Mouse (Mus musculus) left cerebral cortex, postnatal 25 days (tissue): ENCODE data around the gene Rai14. TPM values are rescaled to one million over a fixed set of nuclear protein-coding genes. Genes with fewer than 3 reads are reported as not detected.
A peak's percentile ranks its signal among the peaks of the same experiment; 100 is the strongest.

Source experiments
- DNase-seq, 2 experiments: peaks; one replicate each; pipeline ENCODE4 v3.0.0; 2022; ENCODE audit warnings: low spot score in 2 of 2, mixed read lengths in 1 of 2
- intact Hi-C: fragments of 180-260 bp; cut with DNase I; formaldehyde crosslinking; loops from one replicate; pipeline ENCODE4 v1.15.1; 2025
- total RNA-seq, 2 experiments: library from RNA; stranded (reverse); gene quantifications; 2 replicates each; pipeline ENCODE4 v1.2.3; 2021

Gene Rai14
- total RNA-seq, 2 experiments from 2014 or later, result 7.5 to 8.9 TPM

DNA sequence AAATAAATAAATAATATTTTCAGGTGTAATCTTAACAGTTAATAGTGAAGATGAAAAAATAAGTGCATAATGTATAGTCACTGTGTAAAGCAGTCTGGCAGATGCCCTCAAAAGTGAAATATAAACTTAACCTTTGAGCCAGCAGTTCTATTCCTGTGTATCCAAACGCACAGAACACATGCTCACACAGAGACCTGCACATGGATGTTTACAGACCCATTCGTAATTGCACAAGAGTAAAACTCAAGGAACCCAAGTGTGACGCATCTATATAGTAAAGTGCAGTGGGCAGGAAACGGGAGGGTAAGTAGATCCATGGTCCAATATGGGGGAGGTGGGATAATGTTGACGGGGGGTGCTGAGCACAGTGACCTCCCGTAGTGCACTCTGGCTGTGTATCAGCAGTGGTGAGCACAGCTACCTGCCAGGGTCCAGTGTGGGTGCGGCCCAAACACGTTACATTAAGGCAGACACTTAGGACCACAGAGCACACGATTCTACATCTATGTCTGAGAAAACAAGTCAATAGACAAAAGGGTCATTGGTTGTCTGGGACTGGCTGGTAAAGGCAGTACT lies 13.4 kb downstream of the Rai14 start:
- intact Hi-C loops, result no loop called here
- no peak for DNase-seq

- peak; percentile 21 to 76 for DNase-seq
- intact Hi-C loops, result no loop called here
These were observed 17.8 kb downstream of the Rai14 start for GRCm38 (mm10) chr15:10696478-10697234.

DNA sequence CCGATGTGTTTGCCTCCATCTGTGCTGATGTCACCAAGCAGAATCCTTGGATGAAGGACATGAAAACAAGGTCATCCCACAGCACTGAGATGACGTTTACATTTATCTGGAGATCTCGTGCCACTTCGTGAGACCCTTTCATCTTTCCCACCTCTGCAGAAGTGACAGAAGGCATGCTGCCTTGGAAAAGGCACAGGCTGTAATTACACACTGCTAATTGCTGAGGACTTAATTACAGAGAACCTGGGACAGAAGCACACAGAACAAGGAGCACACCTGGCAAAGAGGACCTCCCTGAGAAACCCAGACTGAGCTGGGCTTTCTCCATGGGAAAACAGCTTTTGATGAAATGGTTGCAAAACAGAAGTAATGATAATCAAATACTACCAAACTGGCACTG lies 21.8 kb downstream of the Rai14 start:
- no peak for DNase-seq
- intact Hi-C loops, result no loop called here

GRCm38 (mm10) chr15:10691481-10691880 lies 22.9 kb downstream of the Rai14 start:
- intact Hi-C loops, result no loop called here
- no peak for DNase-seq

GRCm38 (mm10) chr15:10690973-10691372 lies 23.5 kb downstream of the Rai14 start:
- no peak for DNase-seq
- intact Hi-C loops, result no loop called here

DNA sequence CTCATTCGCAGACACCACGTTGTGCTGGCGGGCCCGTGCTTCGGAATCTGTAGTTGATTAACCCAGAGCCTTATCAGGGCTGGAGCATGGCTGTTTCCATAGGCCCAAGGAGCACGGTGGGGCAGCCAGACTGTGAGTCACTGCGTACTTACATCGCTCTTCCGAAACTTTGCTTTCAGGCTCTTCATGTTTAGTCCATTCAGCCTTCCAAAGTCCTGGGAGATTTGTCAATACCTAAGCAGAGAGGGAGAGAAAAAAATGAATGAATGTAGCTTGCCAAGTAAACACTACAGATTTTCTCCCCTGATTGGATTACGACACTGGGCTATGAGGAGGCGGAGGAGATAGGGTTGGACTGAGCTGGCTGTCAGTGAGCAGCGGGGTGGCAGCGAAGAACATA lies 24.2 kb downstream of the Rai14 start:
- no peak for DNase-seq
- intact Hi-C loops, result no loop called here

DNA sequence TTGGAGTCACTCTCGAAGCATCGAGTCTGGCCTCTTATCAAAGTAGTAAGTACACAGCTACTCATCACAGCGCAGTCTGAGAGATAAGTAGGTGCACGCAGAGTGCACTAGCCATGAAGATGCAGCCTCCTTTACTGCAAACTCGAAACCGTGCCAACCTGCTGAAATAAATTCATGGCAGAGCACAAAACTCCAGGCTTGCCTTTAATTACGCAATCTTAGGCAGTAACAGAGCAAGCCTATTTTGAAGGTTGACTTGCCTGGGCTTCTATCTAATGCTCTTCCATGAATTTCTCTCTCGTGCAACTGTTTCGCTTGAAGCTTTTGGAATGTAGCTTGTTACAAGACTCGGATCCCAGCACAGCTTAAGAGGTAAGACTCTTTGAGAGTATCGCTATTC lies 25.1 kb downstream of the Rai14 start:
- DNase-seq, result no peak
- intact Hi-C loops, result no loop called here

GRCm38 (mm10) chr15:10688686-10689085 lies 25.7 kb downstream of the Rai14 start:
- intact Hi-C loops, result no loop called here
- no peak for DNase-seq

- intact Hi-C loops, result no loop called here
- DNase-seq, result no peak
These were observed 27.1 kb downstream of the Rai14 start for GRCm38 (mm10) chr15:10687365-10687764.

GRCm38 (mm10) chr15:10685692-10686430 lies 28.6 kb downstream of the Rai14 start:
- no peak for DNase-seq
- intact Hi-C loops, result no loop called here

- DNase-seq, result no peak
- intact Hi-C loops, result loop anchor here (5.0 kb wide), 1 partner anchor 64 kb away; no protein-coding TSS in a partner anchor
These were observed 30.7 kb downstream of the Rai14 start for GRCm38 (mm10) chr15:10683687-10684203.

- intact Hi-C loops, result loop anchor here (5.0 kb wide), 1 partner anchor 67 kb away; no protein-coding TSS in a partner anchor
- peak in 1 of 2 experiments; percentile 18 for DNase-seq
These were observed 33.9 kb downstream of the Rai14 start for GRCm38 (mm10) chr15:10680514-10680913.

GRCm38 (mm10) chr15:10679571-10679970 lies 34.9 kb downstream of the Rai14 start:
- DNase-seq, result no peak
- intact Hi-C loops, result no loop called here

- intact Hi-C loops, result no loop called here
- DNase-seq, result no peak
These were observed 38.6 kb downstream of the Rai14 start for GRCm38 (mm10) chr15:10675801-10676200.

DNA sequence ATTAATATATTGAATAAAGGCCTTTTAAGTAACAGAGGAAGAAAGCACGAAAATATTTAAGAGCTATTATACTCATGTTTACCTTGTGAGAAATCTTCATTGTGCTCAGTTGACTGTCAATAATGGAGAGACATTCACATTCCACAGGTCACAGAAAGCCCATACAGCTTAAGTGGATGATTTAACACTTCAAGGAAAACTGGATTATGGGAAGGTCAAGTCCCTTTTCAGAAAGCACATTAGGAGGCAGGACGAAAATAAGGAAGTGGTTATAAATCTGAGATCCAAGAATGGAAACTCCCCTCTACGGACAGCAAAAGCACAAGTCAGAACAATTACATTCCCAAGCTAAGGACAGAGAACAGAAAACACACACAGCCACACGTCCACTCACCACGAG lies 41.5 kb downstream of the Rai14 start:
- no peak for DNase-seq
- intact Hi-C loops, result no loop called here

- DNase-seq, result no peak
- intact Hi-C loops, result no loop called here
These were observed 42.6 kb downstream of the Rai14 start for GRCm38 (mm10) chr15:10671868-10672267.

GRCm38 (mm10) chr15:10670107-10670506 lies 44.3 kb downstream of the Rai14 start:
- intact Hi-C loops, result no loop called here

GRCm38 (mm10) chr15:10668120-10668900 lies 46.1 kb downstream of the Rai14 start:
- DNase-seq, result no peak
- intact Hi-C loops, result no loop called here

More at GRCm38 (mm10) chr15:10670107-10670506, 44.3 kb downstream of the Rai14 start:
- DNase-seq, result no peak

- intact Hi-C loops, result no loop called here
These were observed 48.6 kb downstream of the Rai14 start for GRCm38 (mm10) chr15:10665816-10666215.

GRCm38 (mm10) chr15:10664529-10664898 lies 49.9 kb downstream of the Rai14 start:
- intact Hi-C loops, result no loop called here

More at GRCm38 (mm10) chr15:10665816-10666215, 48.6 kb downstream of the Rai14 start:
- no peak for DNase-seq

More at GRCm38 (mm10) chr15:10664529-10664898, 49.9 kb downstream of the Rai14 start:
- no peak for DNase-seq
